Mouse (Mus musculus): ENCODE data around the gene Nudt4. TPM values are rescaled to one million over a fixed set of nuclear protein-coding genes. Genes with fewer than 3 reads are reported as not detected.

Nudt4 gene
- total and polyA plus RNA-seq, 2 experiments = 37.2 to 91.5 TPM

DNA sequence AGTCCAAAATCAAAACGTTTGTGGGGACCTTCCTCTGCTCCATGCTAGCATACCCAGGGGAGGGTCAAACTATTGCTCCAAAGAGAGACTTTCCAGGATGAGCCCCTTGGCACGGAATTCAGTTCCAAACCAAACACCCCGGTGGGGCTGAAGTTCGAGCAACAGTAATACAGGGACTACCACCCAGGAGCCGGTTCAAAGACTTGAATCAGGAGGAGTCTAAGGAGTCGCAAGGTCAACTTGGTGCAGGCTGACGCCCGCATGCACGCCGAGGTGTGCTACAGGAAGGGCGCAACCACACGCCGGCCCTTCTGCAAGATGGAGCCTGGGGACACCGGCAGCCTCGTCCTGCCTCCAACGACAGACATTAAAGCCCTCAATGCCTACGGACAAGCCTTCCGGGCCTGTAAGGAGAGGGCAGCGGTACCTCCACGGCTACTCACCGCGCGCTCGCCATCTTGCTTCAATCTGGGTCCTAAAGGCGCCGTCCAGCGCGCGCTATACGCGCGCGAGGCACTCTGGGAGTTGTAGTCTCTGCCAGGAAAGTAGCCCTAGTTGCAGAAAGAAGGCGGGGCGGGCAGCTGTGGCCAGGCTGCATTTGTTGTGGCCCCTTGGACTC is 62.4 kb downstream of the Nudt4 start, which contains the start of gene Mrpl42:
TSS of gene Mrpl42 (minus strand) at position 478 of the 619 bp plus-strand sequence.
- no peaks in the 10 kb centered on the region; the same call in 1 of the 2 replicates for H3K79me2 ChIP-seq (ENCODE audit: control insufficient read depth, insufficient read depth, low read length)
- H3K36me3 ChIP-seq (ENCODE audit: control insufficient read depth, insufficient read depth, low read length) = peaks cover 5% of the 10 kb centered on the region
- peak within 1 kb of the TSS; percentile 92 for H3K27ac ChIP-seq (replicated peaks; ENCODE audit: insufficient read depth, low read depth, low read length)
- peak within 1 kb of the TSS; percentile 90 for H3K9ac ChIP-seq (ENCODE audit: low read depth, low read length)
- peak; percentile 78 for DNase-seq (ENCODE audit: extremely low read depth, low read depth, low spot score)
- H3K27me3 ChIP-seq (ENCODE audit: control insufficient read depth, insufficient read depth, low read length) = no peaks in the 10 kb centered on the region
- H3K4me1 ChIP-seq (ENCODE audit: control insufficient read depth, insufficient read depth, low read length) = peaks cover 9% of the 10 kb centered on the region; the same call in 1 of the 2 replicates
- TF ChIP-seq CTCF (IDR thresholded peaks at IDR 0.05; ENCODE audit: low read depth, low read length) (no peak), POLR2A (IDR thresholded peaks at IDR 0.05; ENCODE audit: extremely low read depth, insufficient read depth, low read length) (peak; percentile 70; the same call in 1 of the 2 replicates)
- H3K4me3 ChIP-seq (ENCODE audit: insufficient read depth, low read depth, low read length) = peak within 1 kb of the TSS; percentile 90
- under 1% methylated on average over 35 of the region's 35 CpGs for WGBS

DNA sequence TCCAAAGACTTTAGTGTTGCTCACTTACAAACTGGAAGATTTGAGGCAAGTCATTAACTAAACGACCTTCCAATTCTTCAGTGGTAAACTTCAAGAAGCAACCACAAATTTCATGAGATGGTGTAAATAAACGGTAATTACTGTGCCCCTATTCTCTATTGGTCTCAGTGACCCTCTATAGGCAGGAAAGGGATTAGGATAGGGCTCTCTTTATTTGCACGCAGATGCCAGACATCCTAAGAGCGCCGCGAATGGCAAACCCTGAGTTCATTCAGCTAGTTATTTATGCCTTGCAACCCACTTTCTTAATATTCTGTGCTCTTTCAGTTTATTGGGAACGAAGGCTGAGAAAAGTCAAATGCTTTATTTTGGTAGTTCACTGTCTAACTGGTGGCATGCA is 62.9 kb downstream of the Nudt4 start:
- Histone ChIP-seq H3K27ac (replicated peaks; ENCODE audit: insufficient read depth, low read depth, low read length) (peak overlapping the region; percentile 92), H3K9ac (ENCODE audit: low read depth, low read length) (peak overlapping the region; percentile 90), H3K4me3 (ENCODE audit: insufficient read depth, low read depth, low read length) (peak overlapping the region; percentile 90), H3K4me1 (ENCODE audit: control insufficient read depth, insufficient read depth, low read length) (peaks cover 9% of the 10 kb centered on the region; the same call in 1 of the 2 replicates), H3K79me2 (ENCODE audit: control insufficient read depth, insufficient read depth, low read length) (no peaks in the 10 kb centered on the region; the same call in 1 of the 2 replicates), H3K36me3 (ENCODE audit: control insufficient read depth, insufficient read depth, low read length) (peaks cover 7% of the 10 kb centered on the region), H3K27me3 (ENCODE audit: control insufficient read depth, insufficient read depth, low read length) (no peaks in the 10 kb centered on the region)
- no peak for DNase-seq (ENCODE audit: extremely low read depth, low read depth, low spot score)
- WGBS = 2% methylated on average over 7 of the region's 7 CpGs
- TF ChIP-seq POLR2A (IDR thresholded peaks at IDR 0.05; ENCODE audit: extremely low read depth, insufficient read depth, low read length) (no peak), CTCF (IDR thresholded peaks at IDR 0.05; ENCODE audit: low read depth, low read length) (no peak)

Other genes starting within 250 kb of the Nudt4 start
- 8.9 and 10.6 TPM in 2 replicates for gene Cradd, start 240.0 kb downstream of the Nudt4 start, total RNA-seq (2014; rRNA removed)
- 24.7 and 34.7 TPM in 2 replicates for gene Cradd, start 240.0 kb downstream of the Nudt4 start, polyA plus RNA-seq (2012; rRNA removed)
- 5.3 and 12.3 TPM in 2 replicates for gene Socs2, start 147.0 kb downstream of the Nudt4 start, total RNA-seq (2014; rRNA removed)
- gene Socs2, start 147.0 kb downstream of the Nudt4 start, polyA plus RNA-seq (2012; rRNA removed) = 20.0 and 53.8 TPM in 2 replicates
- 84.1 and 98.5 TPM in 2 replicates for gene Mrpl42, start 62.2 kb downstream of the Nudt4 start, total RNA-seq (2014; rRNA removed)
- gene Mrpl42, start 62.2 kb downstream of the Nudt4 start, polyA plus RNA-seq (2012; rRNA removed) = 73.1 and 78.5 TPM in 2 replicates
- gene Ube2n, start 49.0 kb downstream of the Nudt4 start, total RNA-seq (2014; rRNA removed) = 29.6 and 34.1 TPM in 2 replicates
- 19.1 and 19.2 TPM in 2 replicates for gene Ube2n, start 49.0 kb downstream of the Nudt4 start, polyA plus RNA-seq (2012; rRNA removed)
- gene Anapc15-ps, start 109.3 kb upstream of the Nudt4 start, total RNA-seq (2014; rRNA removed) = not detected in 2 replicates
- gene Anapc15-ps, start 109.3 kb upstream of the Nudt4 start, polyA plus RNA-seq (2012; rRNA removed) = not detected in 2 replicates